Mouse (Mus musculus): Measurements from ENCODE around the gene Rflnb. TPM values are rescaled to one million over a fixed set of nuclear protein-coding genes. Genes with fewer than 3 reads are reported as not detected.

Rflnb gene
- total and polyA plus RNA-seq, 3 experiments, result 0.19 to 0.85 (median 0.69) TPM

Other genes with a start within 250 kb of the Rflnb start
- gene Doc2b, start 231.7 kb downstream of the Rflnb start, total RNA-seq (2012; rRNA removed), result 0.04 TPM in 1 of 2 replicates, not detected in the other
- gene Doc2b, start 231.7 kb downstream of the Rflnb start, total RNA-seq (2014; rRNA removed), result not detected in 2 replicates
- not detected in 2 replicates for gene Doc2b, start 231.7 kb downstream of the Rflnb start, polyA plus RNA-seq (2012; ENCODE audit: insufficient read length, low read depth)
- 0.21 and 0.34 TPM in 2 replicates for gene Rph3al, start 89.4 kb downstream of the Rflnb start, total RNA-seq (2012; rRNA removed)
- gene Rph3al, start 89.4 kb downstream of the Rflnb start, total RNA-seq (2014; rRNA removed), result 0.16 TPM in 1 of 2 replicates, not detected in the other
- gene Rph3al, start 89.4 kb downstream of the Rflnb start, polyA plus RNA-seq (2012; ENCODE audit: insufficient read length, low read depth), result 0.39 and 0.55 TPM in 2 replicates
- gene 1700016K19Rik, start 27.9 kb downstream of the Rflnb start, total RNA-seq (2012; rRNA removed), result 0.76 TPM in 1 of 2 replicates, not detected in the other
- not detected in 2 replicates for gene 1700016K19Rik, start 27.9 kb downstream of the Rflnb start, total RNA-seq (2014; rRNA removed)
- gene 1700016K19Rik, start 27.9 kb downstream of the Rflnb start, polyA plus RNA-seq (2012; ENCODE audit: insufficient read length, low read depth), result 0.53 TPM in 1 of 2 replicates, not detected in the other
- gene Vps53, start 151.9 kb upstream of the Rflnb start, total RNA-seq (2012; rRNA removed), result 56.1 and 63.4 TPM in 2 replicates
- 55.1 and 62.2 TPM in 2 replicates for gene Vps53, start 151.9 kb upstream of the Rflnb start, total RNA-seq (2014; rRNA removed)
- gene Vps53, start 151.9 kb upstream of the Rflnb start, polyA plus RNA-seq (2012; ENCODE audit: insufficient read length, low read depth), result 68.8 and 70.7 TPM in 2 replicates
- 10.2 and 12.3 TPM in 2 replicates for gene Fam57a, start 151.9 kb upstream of the Rflnb start, total RNA-seq (2012; rRNA removed)
- gene Fam57a, start 151.9 kb upstream of the Rflnb start, total RNA-seq (2014; rRNA removed), result 5.8 and 7.0 TPM in 2 replicates
- 3.4 and 3.9 TPM in 2 replicates for gene Fam57a, start 151.9 kb upstream of the Rflnb start, polyA plus RNA-seq (2012; ENCODE audit: insufficient read length, low read depth)
- 0.97 and 1.6 TPM in 2 replicates for gene Dbil5, start 189.8 kb upstream of the Rflnb start, total RNA-seq (2012; rRNA removed)
- 1.3 and 1.4 TPM in 2 replicates for gene Dbil5, start 189.8 kb upstream of the Rflnb start, total RNA-seq (2014; rRNA removed)
- 1.5 TPM in 1 of 2 replicates, not detected in the other for gene Dbil5, start 189.8 kb upstream of the Rflnb start, polyA plus RNA-seq (2012; ENCODE audit: insufficient read length, low read depth)
- 41.3 and 57.2 TPM in 2 replicates for gene Gemin4, start 189.9 kb upstream of the Rflnb start, total RNA-seq (2012; rRNA removed)
- gene Gemin4, start 189.9 kb upstream of the Rflnb start, total RNA-seq (2014; rRNA removed), result 44.4 and 51.6 TPM in 2 replicates
- gene Gemin4, start 189.9 kb upstream of the Rflnb start, polyA plus RNA-seq (2012; ENCODE audit: insufficient read length, low read depth), result 34.2 and 46.5 TPM in 2 replicates
- gene Mrm3, start 215.9 kb upstream of the Rflnb start, total RNA-seq (2012; rRNA removed), result 40.2 and 52.0 TPM in 2 replicates
- 35.1 and 40.6 TPM in 2 replicates for gene Mrm3, start 215.9 kb upstream of the Rflnb start, total RNA-seq (2014; rRNA removed)
- 41.2 and 41.6 TPM in 2 replicates for gene Mrm3, start 215.9 kb upstream of the Rflnb start, polyA plus RNA-seq (2012; ENCODE audit: insufficient read length, low read depth)
- 189 and 190 TPM in 2 replicates for gene Glod4, start 215.9 kb upstream of the Rflnb start, total RNA-seq (2012; rRNA removed)
- gene Glod4, start 215.9 kb upstream of the Rflnb start, total RNA-seq (2014; rRNA removed), result 161 and 186 TPM in 2 replicates
- gene Glod4, start 215.9 kb upstream of the Rflnb start, polyA plus RNA-seq (2012; ENCODE audit: insufficient read length, low read depth), result 121 and 158 TPM in 2 replicates